Mouse (Mus musculus) 3134 (cell line): ENCODE measurements around the gene Pi16.
A peak's percentile ranks its signal among the peaks of the same experiment; 100 is the strongest.
"Not testable (repeated sequence)": the region's sequence is repeated elsewhere in the genome, so short reads cannot be mapped to it uniquely, and the experiment has no call there.

Experiments used
- DNase-seq: peaks from one replicate; pipeline ENCODE4 v3.0.0-alpha.2; 2011; ENCODE audit warnings: low spot score; ENCODE audit not compliant: insufficient read length; ENCODE audit errors: extremely low read depth

The Pi16 gene

DNA sequence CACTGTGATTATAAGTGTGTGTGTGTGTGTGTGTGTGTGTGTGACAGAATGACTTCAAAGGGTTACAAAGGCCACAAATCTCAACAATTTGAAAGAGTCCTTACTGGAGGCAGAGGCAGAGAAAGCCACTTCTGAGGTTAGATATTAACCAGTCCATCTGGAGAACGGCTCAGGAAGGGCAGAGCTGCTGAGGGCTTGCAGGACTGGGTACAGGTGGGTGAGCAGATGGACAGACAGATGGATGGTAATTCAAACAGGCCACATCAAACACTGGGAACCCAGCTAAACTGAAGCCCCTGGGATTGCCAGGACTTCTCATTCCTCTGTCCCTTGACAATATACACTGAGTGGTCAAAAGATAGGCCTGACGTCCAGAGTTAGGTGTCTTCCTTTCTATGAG, 31.5 kb downstream of the Pi16 start:
- DNase-seq: no peak

DNA sequence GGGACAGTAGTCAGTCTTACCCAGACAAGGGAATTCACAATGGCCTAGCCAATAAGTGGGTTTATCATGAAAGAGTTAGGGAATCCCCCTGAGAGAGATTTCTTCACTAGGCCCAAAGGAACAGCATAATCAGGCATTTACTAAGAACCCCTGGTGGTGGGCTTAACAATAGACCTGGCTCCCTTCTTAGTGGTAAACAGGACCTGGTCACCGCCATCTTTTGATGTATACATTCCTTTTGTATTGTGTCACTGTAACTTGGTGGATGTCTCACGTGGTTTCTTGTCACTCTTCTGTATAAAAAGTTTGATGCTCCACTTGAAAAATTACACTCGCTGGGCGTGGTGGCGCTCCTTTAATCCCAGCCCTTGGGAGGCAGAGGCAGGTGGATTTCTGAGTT, 33.6 kb downstream of the Pi16 start:
- DNase-seq: not testable (repeated sequence)

GRCm38 (mm10) chr17:29355461-29355840, 38.0 kb downstream of the Pi16 start:
- DNase-seq: no peak

DNA sequence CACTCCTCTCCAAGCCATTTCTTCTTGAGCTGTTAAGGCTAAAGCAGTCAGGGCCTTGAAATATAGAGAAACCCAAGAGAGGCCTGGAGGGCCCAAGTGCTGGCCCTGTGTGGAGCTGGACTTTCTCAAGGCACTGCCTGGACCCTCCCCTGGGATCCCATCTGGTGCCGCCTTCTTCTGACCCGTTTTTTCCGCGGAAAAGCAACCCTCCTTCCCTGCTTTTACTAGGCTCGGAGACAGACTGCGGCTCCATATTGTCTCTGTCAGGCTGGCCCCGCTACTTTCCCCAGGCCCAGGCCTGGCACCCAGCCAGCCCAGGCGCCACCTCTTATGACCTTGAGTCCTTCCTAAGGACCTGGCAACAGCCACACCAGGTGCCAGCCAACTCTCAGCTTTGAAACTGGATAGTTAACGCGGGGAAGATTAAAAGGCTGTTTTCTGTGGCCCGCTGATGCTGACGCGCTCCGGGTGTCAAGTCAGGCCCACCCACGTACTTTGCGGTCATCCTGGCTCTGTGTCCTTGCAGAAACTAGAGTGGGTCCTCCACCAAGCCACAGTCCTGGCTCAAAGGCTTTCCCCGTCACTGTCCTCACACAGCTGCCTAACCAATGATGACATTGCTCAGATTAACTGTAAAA, 38.5 kb downstream of the Pi16 start:
- no peak for DNase-seq

DNA sequence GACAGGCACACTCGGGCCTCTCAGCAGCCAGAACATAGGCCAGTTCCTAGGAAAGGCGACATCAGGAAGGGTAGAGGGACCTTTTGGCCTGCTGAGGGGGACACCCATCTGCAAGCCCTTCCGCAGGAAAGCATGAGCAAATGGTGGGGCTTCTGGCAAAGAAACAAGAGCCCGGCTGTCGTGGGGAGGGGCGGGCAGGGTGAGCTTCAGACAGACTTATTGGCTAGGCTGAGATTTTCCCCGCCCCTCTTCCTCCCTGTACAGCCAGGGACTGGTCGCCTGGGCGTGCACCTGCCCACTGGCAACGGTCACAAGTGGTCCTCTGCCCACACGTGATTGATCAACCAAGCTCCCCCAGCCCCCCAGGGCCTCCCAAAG, 39.0 kb downstream of the Pi16 start:
- no peak for DNase-seq

GRCm38 (mm10) chr17:29356882-29357281, 39.4 kb downstream of the Pi16 start:
- no peak for DNase-seq

GRCm38 (mm10) chr17:29358928-29359327, 41.4 kb downstream of the Pi16 start:
- no peak for DNase-seq

DNA sequence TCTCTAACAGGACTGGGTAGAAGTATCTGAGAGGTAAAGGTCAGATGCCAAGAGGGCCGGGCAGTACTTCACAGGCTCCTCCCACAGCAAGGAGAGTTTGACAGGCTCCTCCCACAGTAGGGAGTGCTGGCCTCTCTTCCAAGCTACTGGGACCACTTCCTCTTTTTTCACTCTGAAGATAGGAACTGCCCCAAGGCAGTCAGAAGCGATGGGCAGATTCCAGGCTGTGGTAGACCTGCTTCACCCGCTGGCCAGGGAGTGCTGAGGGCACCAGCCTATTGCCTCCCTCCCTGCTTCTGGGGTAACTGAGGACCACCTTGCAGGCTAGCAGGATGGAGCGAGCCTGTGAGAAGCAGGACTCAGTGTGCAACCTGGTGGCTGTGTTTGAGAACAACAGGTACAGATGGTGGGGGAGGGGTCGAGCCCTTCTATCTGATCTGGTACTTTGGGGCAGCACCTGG, 43.3 kb downstream of the Pi16 start, which contains the start of gene Fgd2:
Fgd2 (plus strand) TSS at position 154 of the 461 bp plus-strand sequence.
- DNase-seq: no peak

DNA sequence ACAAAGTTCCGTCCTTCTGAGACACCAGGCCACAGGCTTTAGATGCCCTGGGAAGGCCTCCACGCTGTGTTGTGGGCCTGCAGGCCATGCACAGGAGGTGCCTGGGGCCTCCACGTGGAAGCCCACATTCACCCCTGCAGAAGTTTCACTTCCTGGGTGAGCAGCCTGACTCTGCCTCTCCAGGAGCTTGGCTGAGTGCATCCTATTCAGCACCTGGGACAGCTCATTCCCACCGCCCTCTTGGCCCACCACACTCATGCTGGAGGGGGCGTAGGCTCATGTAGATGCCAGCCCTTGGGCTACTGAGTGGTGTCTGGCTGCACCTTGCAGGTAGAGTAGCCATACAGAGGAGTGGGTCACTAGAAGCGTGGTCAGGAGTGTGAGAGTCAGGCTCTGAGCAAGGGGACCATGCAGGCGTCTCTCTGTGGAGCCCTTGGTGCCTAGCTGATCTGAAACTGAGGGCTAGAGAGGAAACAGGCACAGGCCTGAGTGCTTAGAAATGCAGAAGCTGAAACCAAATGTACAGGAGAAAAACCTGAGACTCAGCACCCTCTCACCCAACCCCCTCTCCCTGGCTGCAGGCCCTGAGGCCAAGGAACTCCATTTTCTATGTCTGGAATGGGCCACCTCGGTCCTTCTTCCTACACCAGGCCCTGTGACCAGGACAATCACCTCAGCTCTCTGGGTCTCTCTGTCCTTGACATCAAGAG, 44.7 kb downstream of the Pi16 start:
- no peak for DNase-seq

DNA sequence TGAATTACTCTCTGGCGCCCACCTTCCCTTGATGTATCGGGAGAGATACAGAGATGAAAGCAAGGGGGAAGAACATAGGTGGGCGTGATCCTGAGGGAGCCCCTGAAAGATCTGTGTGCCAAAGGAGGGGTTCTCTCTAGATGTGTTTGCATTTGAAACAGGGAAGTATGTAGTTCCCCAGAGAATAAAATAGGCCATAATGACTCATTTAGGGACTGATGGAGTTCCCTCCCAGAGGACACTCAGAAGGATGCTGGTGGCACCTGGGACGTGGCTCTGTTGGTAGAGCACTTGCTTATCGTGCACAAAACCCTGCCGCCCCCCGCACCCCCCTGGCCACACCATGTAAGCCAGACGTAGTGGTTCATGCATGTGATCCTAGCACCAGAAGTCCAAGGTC, 45.6 kb downstream of the Pi16 start:
- DNase-seq: no peak

GRCm38 (mm10) chr17:29365105-29365621, 47.7 kb downstream of the Pi16 start:
- DNase-seq: no peak

GRCm38 (mm10) chr17:29368726-29369125, 51.2 kb downstream of the Pi16 start:
- no peak for DNase-seq

- DNase-seq: peak; percentile 58
Measured at GRCm38 (mm10) chr17:29370984-29371723, 53.7 kb downstream of the Pi16 start.

- no peak for DNase-seq
Measured at GRCm38 (mm10) chr17:29375871-29376270, 58.4 kb downstream of the Pi16 start.

- no peak for DNase-seq
Measured at GRCm38 (mm10) chr17:29378056-29378455, 60.6 kb downstream of the Pi16 start.
